Mouse (Mus musculus): ENCODE data around the gene Gm47283. TPM values are rescaled to one million over a fixed set of nuclear protein-coding genes. Genes with fewer than 3 reads are reported as not detected.

Gene Gm47283
- not detected for polyA plus RNA-seq (2017; shearing (Covaris generic))

DNA sequence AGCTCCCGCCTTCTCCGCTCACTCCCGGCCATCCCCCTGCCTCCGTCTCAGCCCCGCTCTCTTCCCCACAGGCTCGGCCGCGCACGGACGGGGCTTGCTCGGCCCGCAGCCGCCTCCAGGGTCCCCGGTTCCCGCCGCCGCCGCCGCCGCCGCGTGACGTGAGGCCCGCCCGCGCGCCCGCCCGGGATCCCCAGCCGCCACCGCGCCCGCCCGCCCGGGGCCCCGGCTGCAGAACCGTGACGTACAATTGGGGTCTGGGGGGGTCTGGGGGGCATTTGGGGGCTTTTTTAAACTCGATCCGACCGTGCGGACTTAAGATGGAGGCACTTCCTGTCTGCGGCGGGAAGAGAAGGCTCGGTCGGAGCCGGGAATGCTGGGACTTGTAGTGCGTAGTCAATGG is at the start of gene Gm47283:
Gene Gm47283, plus strand, starts transcription at position 301 of the 400 bp plus-strand sequence.

DNA sequence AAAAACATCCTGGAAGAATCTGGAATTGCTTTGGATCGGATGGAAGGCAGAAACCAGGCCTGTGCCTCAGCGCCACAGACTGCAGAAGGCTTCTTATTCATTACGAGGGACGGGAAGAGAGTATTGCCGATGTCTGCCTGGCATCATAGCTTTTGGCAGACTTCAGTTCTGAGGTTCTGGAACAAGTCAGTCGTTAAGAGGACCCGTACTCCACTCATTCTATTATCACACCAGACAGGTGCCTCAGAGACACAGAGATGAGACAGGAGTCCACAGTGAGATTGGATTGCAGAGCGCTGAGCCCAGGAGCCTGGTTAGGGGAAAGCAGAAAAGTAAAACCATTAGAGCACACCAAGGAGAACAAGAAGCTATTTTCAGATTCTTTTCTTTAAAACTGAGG is 29.8 kb upstream of the Gm47283 start, which contains the start of gene Gm21860:
Gene Gm21860, minus strand, starts transcription at position 101 of the 400 bp plus-strand sequence.

DNA sequence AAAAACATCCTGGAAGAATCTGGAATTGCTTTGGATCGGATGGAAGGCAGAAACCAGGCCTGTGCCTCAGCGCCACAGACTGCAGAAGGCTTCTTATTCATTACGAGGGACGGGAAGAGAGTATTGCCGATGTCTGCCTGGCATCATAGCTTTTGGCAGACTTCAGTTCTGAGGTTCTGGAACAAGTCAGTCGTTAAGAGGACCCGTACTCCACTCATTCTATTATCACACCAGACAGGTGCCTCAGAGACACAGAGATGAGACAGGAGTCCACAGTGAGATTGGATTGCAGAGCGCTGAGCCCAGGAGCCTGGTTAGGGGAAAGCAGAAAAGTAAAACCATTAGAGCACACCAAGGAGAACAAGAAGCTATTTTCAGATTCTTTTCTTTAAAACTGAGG is 54.5 kb downstream of the Gm47283 start, which contains the start of gene Gm21748:
Gene Gm21748, minus strand, starts transcription at position 101 of the 400 bp plus-strand sequence.

Other genes starting within 250 kb of the Gm47283 start
- not detected for gene Gm21860, start 29.9 kb upstream of the Gm47283 start, polyA plus RNA-seq (2017; shearing (Covaris generic))
- not detected for gene Gm21748, start 54.4 kb downstream of the Gm47283 start, polyA plus RNA-seq (2017; shearing (Covaris generic))

Data from naive thymus-derived CD4-positive, alpha-beta T cell, adult 5 months (primary cell).